Mouse (Mus musculus) bone marrow macrophage, adult 2 months (primary cell): ENCODE measurements around the gene Fkbp14.

Experiments used
- CTCF ChIP-seq: IDR thresholded peaks from 2 replicates; pipeline ENCODE4 v1.5.1; 2012; ENCODE audit warnings: low read depth, mild to moderate bottlenecking, low read length, moderate library complexity
- POLR2A ChIP-seq: IDR thresholded peaks from 2 replicates; pipeline ENCODE4 v1.6.1; 2012; ENCODE audit warnings: mild to moderate bottlenecking, low read depth, low read length, borderline replicate concordance

GRCm38 (mm10) chr6:54631462-54631861, 34.4 kb upstream of the Fkbp14 start:
- no peak for TF ChIP-seq POLR2A
- TF ChIP-seq CTCF, result no peak
